Mouse (Mus musculus): ENCODE results near the gene Zfp14. TPM values are rescaled to one million over a fixed set of nuclear protein-coding genes. Genes with fewer than 3 reads are reported as not detected.

Gene Zfp14
- polyA plus RNA-seq, 1 experiment from 2014 or later, result 9.4 TPM

- H3K36me3 ChIP-seq, result peaks cover 75% of the 10 kb centered on the region
- WGBS, result 93% methylated on average over 8 of the region's 8 CpGs
These were observed 27.4 kb downstream of the Zfp14 start for GRCm38 (mm10) chr7:30023800-30024199.

GRCm38 (mm10) chr7:30023324-30023723 lies 27.9 kb downstream of the Zfp14 start:
- H3K9me3 ChIP-seq, result no peaks in the 10 kb centered on the region
- H3K27me3 ChIP-seq, result no peaks in the 10 kb centered on the region
- H3K9ac ChIP-seq, result no peak overlapping the region
- no peak overlapping the region for H3K4me2 ChIP-seq
- no peak overlapping the region for H3K4me3 ChIP-seq
- H3K4me1 ChIP-seq (replicated peaks), result no peaks in the 10 kb centered on the region
- H3K27ac ChIP-seq, result no peak overlapping the region
- 97% methylated on average over 9 of the region's 9 CpGs for WGBS
- ATAC-seq (ENCODE audit: low FRiP score), result no peak
- H3K36me3 ChIP-seq, result peaks cover 78% of the 10 kb centered on the region

More at GRCm38 (mm10) chr7:30023800-30024199, 27.4 kb downstream of the Zfp14 start:
- H3K4me3 ChIP-seq, result no peak overlapping the region
- ATAC-seq (ENCODE audit: low FRiP score), result no peak
- no peak overlapping the region for H3K9ac ChIP-seq
- no peak overlapping the region for H3K4me2 ChIP-seq
- H3K27ac ChIP-seq, result no peak overlapping the region
- H3K27me3 ChIP-seq, result no peaks in the 10 kb centered on the region
- H3K9me3 ChIP-seq, result no peaks in the 10 kb centered on the region
- no peaks in the 10 kb centered on the region for H3K4me1 ChIP-seq (replicated peaks)

GRCm38 (mm10) chr7:30019543-30019942 lies 31.6 kb downstream of the Zfp14 start:
- Histone ChIP-seq H3K36me3 (peaks cover 84% of the 10 kb centered on the region), H3K4me1 (replicated peaks) (no peaks in the 10 kb centered on the region), H3K4me3 (no peak overlapping the region), H3K27me3 (no peaks in the 10 kb centered on the region), H3K9ac (no peak overlapping the region), H3K4me2 (no peak overlapping the region), H3K27ac (no peak overlapping the region), H3K9me3 (no peaks in the 10 kb centered on the region)
- ATAC-seq (ENCODE audit: low FRiP score), result no peak
- 100% methylated on average over 2 of the region's 2 CpGs for WGBS

GRCm38 (mm10) chr7:30017226-30017625 lies 34.0 kb downstream of the Zfp14 start:
- no peak overlapping the region for H3K4me3 ChIP-seq
- 88% methylated on average over 6 of the region's 6 CpGs for WGBS
- H3K27ac ChIP-seq, result no peak overlapping the region
- no peak overlapping the region for H3K9ac ChIP-seq
- no peaks in the 10 kb centered on the region for H3K9me3 ChIP-seq
- no peak overlapping the region for H3K4me2 ChIP-seq
- H3K36me3 ChIP-seq, result peaks cover 71% of the 10 kb centered on the region
- H3K27me3 ChIP-seq, result no peaks in the 10 kb centered on the region
- ATAC-seq (ENCODE audit: low FRiP score), result no peak
- H3K4me1 ChIP-seq (replicated peaks), result 0 out of 2 replicates have a peak, but pooled peaks cover 4% of the 10 kb centered on the region

GRCm38 (mm10) chr7:30012956-30013363 lies 38.2 kb downstream of the Zfp14 start:
- Histone ChIP-seq H3K4me3 (no peak overlapping the region), H3K27me3 (no peaks in the 10 kb centered on the region), H3K27ac (no peak overlapping the region; the same call in 1 of the 2 replicates), H3K9me3 (no peaks in the 10 kb centered on the region), H3K4me2 (no peak overlapping the region), H3K36me3 (peaks cover 42% of the 10 kb centered on the region), H3K4me1 (replicated peaks) (peaks cover 41% of the 10 kb centered on the region), H3K9ac (no peak overlapping the region; the same call in 1 of the 2 replicates)
- 0 out of 2 replicates have a peak, but pooled peaks have one; percentile 14 for ATAC-seq (ENCODE audit: low FRiP score)
- WGBS, result 80% methylated on average over 4 of the region's 4 CpGs

- ATAC-seq (ENCODE audit: low FRiP score), result no peak
- 80% methylated on average over 10 of the region's 10 CpGs for WGBS
- H3K27ac ChIP-seq, result no peak overlapping the region
- H3K36me3 ChIP-seq, result peaks cover 27% of the 10 kb centered on the region
- no peak overlapping the region for H3K4me3 ChIP-seq
- H3K27me3 ChIP-seq, result no peaks in the 10 kb centered on the region
- no peak overlapping the region for H3K4me2 ChIP-seq
- H3K9ac ChIP-seq, result no peak overlapping the region; the same call in 1 of the 2 replicates
- H3K9me3 ChIP-seq, result no peaks in the 10 kb centered on the region
- peaks cover 42% of the 10 kb centered on the region for H3K4me1 ChIP-seq (replicated peaks)
These were observed 40.5 kb downstream of the Zfp14 start for GRCm38 (mm10) chr7:30010551-30011195.

- Histone ChIP-seq H3K9ac (peak overlapping the region; percentile 39; the same call in 1 of the 2 replicates), H3K4me3 (no peak overlapping the region), H3K4me2 (peak overlapping the region; percentile 35), H3K36me3 (peaks cover 17% of the 10 kb centered on the region), H3K9me3 (no peaks in the 10 kb centered on the region), H3K27ac (peak overlapping the region; percentile 13), H3K27me3 (no peaks in the 10 kb centered on the region), H3K4me1 (replicated peaks) (peaks cover 42% of the 10 kb centered on the region)
- ATAC-seq (ENCODE audit: low FRiP score), result peak; percentile 73
- 38% methylated on average over 21 of the region's 21 CpGs for WGBS
These were observed 41.7 kb downstream of the Zfp14 start for GRCm38 (mm10) chr7:30009321-30010085.

- H3K4me1 ChIP-seq (replicated peaks), result peaks cover 40% of the 10 kb centered on the region
- no peaks in the 10 kb centered on the region for H3K27me3 ChIP-seq
- no peak for ATAC-seq (ENCODE audit: low FRiP score)
- no peaks in the 10 kb centered on the region for H3K9me3 ChIP-seq
- no peak overlapping the region for H3K4me2 ChIP-seq
- 76% methylated on average over 6 of the region's 6 CpGs for WGBS
- 0 out of 2 replicates have a peak overlapping the region, but pooled peaks have one; percentile 24 for H3K9ac ChIP-seq
- H3K27ac ChIP-seq, result 0 out of 2 replicates have a peak overlapping the region, but pooled peaks have one; percentile 18
- no peak overlapping the region for H3K4me3 ChIP-seq
- H3K36me3 ChIP-seq, result peaks cover 8% of the 10 kb centered on the region; the same call in 1 of the 2 replicates
These were observed 43.0 kb downstream of the Zfp14 start for GRCm38 (mm10) chr7:30008020-30008690.

GRCm38 (mm10) chr7:30007601-30008000 lies 43.6 kb downstream of the Zfp14 start:
- no peaks in the 10 kb centered on the region for H3K9me3 ChIP-seq
- ATAC-seq (ENCODE audit: low FRiP score), result no peak
- H3K27ac ChIP-seq, result no peak overlapping the region
- H3K4me2 ChIP-seq, result no peak overlapping the region
- H3K27me3 ChIP-seq, result no peaks in the 10 kb centered on the region
- peaks cover 12% of the 10 kb centered on the region for H3K36me3 ChIP-seq
- no peak overlapping the region for H3K4me3 ChIP-seq
- WGBS, result 100% methylated on average over 1 of the region's 1 CpGs
- peaks cover 38% of the 10 kb centered on the region for H3K4me1 ChIP-seq (replicated peaks)
- H3K9ac ChIP-seq, result no peak overlapping the region

GRCm38 (mm10) chr7:30000601-30001000 lies 50.6 kb downstream of the Zfp14 start:
- Histone ChIP-seq H3K9ac (no peak overlapping the region), H3K4me3 (no peak overlapping the region), H3K36me3 (peaks cover 57% of the 10 kb centered on the region), H3K27ac (no peak overlapping the region), H3K9me3 (no peaks in the 10 kb centered on the region), H3K4me2 (no peak overlapping the region), H3K27me3 (no peaks in the 10 kb centered on the region), H3K4me1 (replicated peaks) (no peaks in the 10 kb centered on the region)
- WGBS, result 92% methylated on average over 5 of the region's 5 CpGs
- no peak for ATAC-seq (ENCODE audit: low FRiP score)

- H3K36me3 ChIP-seq, result peaks cover 87% of the 10 kb centered on the region
- no peak overlapping the region for H3K4me3 ChIP-seq
- no peaks in the 10 kb centered on the region for H3K4me1 ChIP-seq (replicated peaks)
- H3K27me3 ChIP-seq, result no peaks in the 10 kb centered on the region
- ATAC-seq (ENCODE audit: low FRiP score), result no peak
- WGBS, result 92% methylated on average over 8 of the region's 8 CpGs
- H3K27ac ChIP-seq, result no peak overlapping the region
- H3K9ac ChIP-seq, result no peak overlapping the region
- H3K4me2 ChIP-seq, result no peak overlapping the region
- no peaks in the 10 kb centered on the region for H3K9me3 ChIP-seq
These were observed 56.0 kb downstream of the Zfp14 start for GRCm38 (mm10) chr7:29995134-29995533.

- peaks cover 79% of the 10 kb centered on the region for H3K36me3 ChIP-seq
- 98% methylated on average over 9 of the region's 9 CpGs for WGBS
- no peak overlapping the region for H3K4me2 ChIP-seq
- H3K27ac ChIP-seq, result no peak overlapping the region
- no peak overlapping the region for H3K9ac ChIP-seq
- no peaks in the 10 kb centered on the region for H3K9me3 ChIP-seq
- no peaks in the 10 kb centered on the region for H3K27me3 ChIP-seq
- H3K4me1 ChIP-seq (replicated peaks), result no peaks in the 10 kb centered on the region
- no peak for ATAC-seq (ENCODE audit: low FRiP score)
- H3K4me3 ChIP-seq, result no peak overlapping the region
These were observed 57.8 kb downstream of the Zfp14 start for GRCm38 (mm10) chr7:29993340-29993739.

Measured in hindbrain, embryonic 13.5 days (tissue).